Mouse (Mus musculus) liver, embryonic 14.5 days (tissue): Measurements from ENCODE around the gene Cep85l.

Experiments
- CTCF ChIP-seq: IDR thresholded peaks from 2 replicates; pipeline ENCODE4 v1.5.1; 2016; ENCODE audit warnings: antibody characterized with exemption, low read depth, control low read depth
- EP300 ChIP-seq: IDR thresholded peaks from 2 replicates; pipeline ENCODE4 v1.6.1; 2016; ENCODE audit warnings: antibody characterized with exemption, low read depth

- TF ChIP-seq CTCF (no peak), EP300 (no peak)
Observed at GRCm38 (mm10) chr10:53262021-53262420, 117.7 kb downstream of the Cep85l start.
